Mouse (Mus musculus) testis, adult 2 months (tissue): ENCODE measurements around the gene Jak3.

ENCODE experiments used
- CTCF ChIP-seq: fragments of 200-500 bp; IDR thresholded peaks from 2 replicates; pipeline ENCODE4 v1.5.1; 2012; ENCODE audit warnings: low read depth, mild to moderate bottlenecking, inconsistent platforms, low read length, moderate library complexity; ENCODE audit not compliant: control insufficient read depth, insufficient read depth, insufficient replicate concordance
- POLR2A ChIP-seq: fragments of 200-500 bp; IDR thresholded peaks from 2 replicates; pipeline ENCODE4 v1.6.1; 2012; ENCODE audit warnings: low read depth, mild to moderate bottlenecking, inconsistent platforms, low read length, moderate library complexity; ENCODE audit not compliant: control insufficient read depth

DNA sequence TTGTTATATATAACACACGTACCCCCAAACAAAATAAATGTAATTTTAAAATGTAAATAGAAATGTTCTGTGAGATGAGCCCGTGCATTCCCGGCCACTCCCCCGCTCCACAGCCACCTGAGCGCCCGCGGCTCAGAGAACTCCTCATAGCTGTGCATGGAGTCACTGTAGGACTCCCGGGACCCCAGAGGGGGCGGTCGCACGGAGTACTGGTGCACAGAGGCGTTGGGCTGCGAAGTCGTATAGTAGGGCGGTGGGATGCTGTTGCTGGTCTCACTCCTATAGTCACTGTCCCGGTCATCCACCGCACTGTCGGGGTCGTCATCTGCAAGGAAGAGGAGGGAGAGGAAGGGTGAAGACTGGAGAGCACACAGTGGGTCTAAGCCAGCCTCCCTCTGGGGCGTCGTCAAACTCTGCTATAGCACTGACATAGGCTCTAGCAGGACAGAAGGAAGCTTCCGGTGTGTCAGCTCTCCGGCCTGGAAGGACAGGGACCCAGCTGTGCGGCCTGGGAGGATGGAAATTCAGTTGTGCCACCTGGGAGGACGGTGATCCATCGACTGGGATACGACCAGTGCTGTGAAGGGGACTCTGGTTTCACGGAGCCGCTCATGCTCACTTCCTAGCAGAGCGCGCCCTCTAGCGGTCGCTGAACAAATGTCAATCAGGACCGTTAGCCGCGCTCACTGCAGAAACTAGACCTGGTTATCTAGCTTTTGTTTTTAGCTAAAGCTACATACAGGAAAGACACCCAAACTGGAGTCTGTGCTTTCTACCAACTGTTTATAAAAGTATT, 15.6 kb upstream of the Jak3 start:
- no peak for TF ChIP-seq POLR2A
- TF ChIP-seq CTCF: peak; percentile 96
